Mouse (Mus musculus) lung, postnatal 0 days (tissue): ENCODE data around the gene Ccdc152. TPM values are rescaled to one million over a fixed set of nuclear protein-coding genes. Genes with fewer than 3 reads are reported as not detected.
A peak's percentile ranks its signal among the peaks of the same experiment; 100 is the strongest.

ENCODE experiments used
- ATAC-seq: fragments of 200-750 bp; cut with Nextera tagmentation; 2 replicates; pipeline ENCODE4 v1.8.0; 2017; ENCODE audit warnings: moderate library complexity
- DNase-seq: peaks from one replicate; pipeline ENCODE4 v3.0.0-alpha.2; 2016; ENCODE audit warnings: low spot score
- H3K27ac ChIP-seq: fragments of 300-500 bp; sonication (generic); 2 replicates; pipeline ENCODE4 v1.5.1; 2014; ENCODE audit warnings: antibody characterized with exemption, mild to moderate bottlenecking, low read length, mixed read lengths
- H3K27me3 ChIP-seq: fragments of 300-500 bp; sonication (generic); replicated peaks from 2 replicates; pipeline ENCODE4 v1.6.1; 2014; ENCODE audit warnings: low read length, mixed read lengths; ENCODE audit not compliant: insufficient read depth
- H3K36me3 ChIP-seq: fragments of 300-500 bp; sonication (generic); 2 replicates; pipeline ENCODE4 v1.6.1; 2014; ENCODE audit warnings: low read length, mixed read lengths; ENCODE audit not compliant: insufficient read depth
- H3K4me1 ChIP-seq: fragments of 300-500 bp; sonication (generic); 2 replicates; pipeline ENCODE4 v1.6.1; 2014; ENCODE audit warnings: antibody characterized with exemption, low read depth, low read length, mixed read lengths; ENCODE audit not compliant: insufficient read depth
- H3K4me2 ChIP-seq: fragments of 300-500 bp; sonication (generic); replicated peaks from 2 replicates; pipeline ENCODE4 v1.6.1; 2014; ENCODE audit warnings: low read depth, mild to moderate bottlenecking, low read length, moderate library complexity, mixed read lengths
- H3K4me3 ChIP-seq: fragments of 300-500 bp; sonication (generic); 2 replicates; pipeline ENCODE4 v1.5.1; 2014; ENCODE audit warnings: low read depth, low read length
- H3K9ac ChIP-seq: fragments of 300-500 bp; sonication (generic); replicated peaks from 2 replicates; pipeline ENCODE4 v1.6.1; 2014; ENCODE audit warnings: low read depth, mild to moderate bottlenecking
- H3K9me3 ChIP-seq: fragments of 300-500 bp; sonication (generic); 2 replicates; pipeline ENCODE4 v1.6.1; 2016; ENCODE audit warnings: low read length, mixed read lengths
- CTCF ChIP-seq: IDR thresholded peaks from 2 replicates; pipeline ENCODE4 v1.5.1; 2016; ENCODE audit warnings: antibody characterized with exemption, mild to moderate bottlenecking
- EP300 ChIP-seq: IDR thresholded peaks from 2 replicates; pipeline ENCODE4 v1.6.1; 2016; ENCODE audit warnings: antibody characterized with exemption, mild to moderate bottlenecking, control low read depth
- WGBS: fragments of 180-500 bp; shearing (Covaris S2); extraction: QIAGEN DNeasy Blood & Tissue Kit; methylation state at CpG from one replicate; pipeline ENCODE4 v1.1.7; 2014; 5-methylcytosine and 5-hydroxymethylcytosine counted together
- polyA plus RNA-seq: library from polyadenylated mRNA; unstranded; fragments of >200 nt; fragmentation: Nextera tagmentation; extraction: Ambion mirVana; gene quantifications from 2 replicates; pipeline ENCODE4 v1.2.1, GENCODE M21; 2015

Gene Ccdc152
- polyA plus RNA-seq, 1 experiment from 2014 or later: 2.2 TPM

GRCm38 (mm10) chr15:3270646-3271077, 32.7 kb downstream of the Ccdc152 start:
- Histone ChIP-seq H3K27me3 (no peaks in the 10 kb centered on the region), H3K4me1 (peaks cover 13% of the 10 kb centered on the region; the same call in 1 of the 2 replicates), H3K27ac (peak overlapping the region; percentile 94), H3K9ac (peak overlapping the region; percentile 51), H3K9me3 (no peaks in the 10 kb centered on the region), H3K4me2 (peak overlapping the region; percentile 56), H3K4me3 (peak overlapping the region; percentile 47), H3K36me3 (peaks cover 3% of the 10 kb centered on the region; the same call in 1 of the 2 replicates)
- DNase-seq: peak; percentile 96
- TF ChIP-seq EP300 (peak; percentile 87), CTCF (no peak)
- ATAC-seq: peak; percentile 96
- 1% methylated on average over 12 of the region's 12 CpGs for WGBS

DNA sequence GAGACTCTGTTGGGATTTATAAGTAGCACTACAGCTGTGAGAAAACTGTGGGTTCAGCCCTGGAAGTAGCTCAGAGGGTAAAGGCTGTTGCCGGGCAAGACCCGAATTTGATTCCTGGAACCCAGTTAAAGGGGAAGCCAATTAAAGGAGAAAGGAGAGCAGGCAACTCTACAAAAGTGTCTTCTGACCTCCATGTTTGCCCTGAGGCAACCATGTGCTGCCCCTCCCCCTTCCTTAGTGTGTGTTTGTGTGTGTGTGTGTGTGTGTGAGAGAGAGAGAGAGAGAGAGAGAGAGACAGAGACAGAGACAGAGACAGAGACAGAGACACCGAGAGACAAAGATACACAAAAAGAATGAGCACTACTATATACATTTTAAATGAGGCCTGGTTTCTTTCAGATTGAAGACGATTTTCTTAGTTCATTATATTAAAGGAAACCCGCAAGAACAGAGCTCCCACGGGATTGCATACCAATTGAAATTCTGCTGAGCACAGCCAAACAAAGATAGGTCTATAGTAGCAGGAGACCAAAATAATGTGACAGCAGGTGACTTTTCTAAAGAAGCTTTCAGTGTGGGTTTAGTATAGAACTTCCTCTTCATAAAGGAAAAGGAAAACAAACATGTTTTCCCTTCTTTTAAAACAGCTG, 33.2 kb downstream of the Ccdc152 start:
- no peaks in the 10 kb centered on the region for H3K9me3 ChIP-seq
- peak; percentile 33 for DNase-seq
- peaks cover 13% of the 10 kb centered on the region; the same call in 1 of the 2 replicates for H3K4me1 ChIP-seq
- H3K27me3 ChIP-seq: no peaks in the 10 kb centered on the region
- H3K27ac ChIP-seq: peak overlapping the region; percentile 94
- H3K36me3 ChIP-seq: no peaks in the 10 kb centered on the region
- H3K4me3 ChIP-seq: peak overlapping the region; percentile 47
- ATAC-seq: peak; percentile 37
- H3K4me2 ChIP-seq: peak overlapping the region; percentile 56
- 0 out of 2 replicates have a peak overlapping the region, but pooled peaks have one; percentile 51 for H3K9ac ChIP-seq
- WGBS: 22% methylated on average over 6 of the region's 6 CpGs
- TF ChIP-seq CTCF (no peak), EP300 (no peak)

DNA sequence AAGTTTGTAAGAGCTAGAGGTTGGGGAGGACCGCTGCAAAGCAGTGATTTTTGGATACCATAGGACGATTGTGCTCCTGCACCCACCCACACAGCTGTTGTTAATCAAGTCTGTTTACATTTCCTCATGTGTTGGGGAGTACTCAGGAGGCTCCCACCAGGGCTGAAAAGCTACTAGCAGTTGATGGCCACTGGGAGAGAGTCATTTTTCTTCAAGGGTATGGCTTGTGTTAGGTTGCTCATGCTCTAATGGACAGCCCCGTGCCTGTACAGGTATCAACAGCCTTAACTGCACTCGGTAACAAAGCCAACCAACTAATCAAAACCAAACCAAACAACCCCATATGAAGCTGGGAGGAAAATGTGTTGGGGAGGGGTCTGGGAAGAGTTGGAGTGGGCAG, 33.8 kb downstream of the Ccdc152 start:
- ATAC-seq (no peak), DNase-seq (no peak)
- TF ChIP-seq EP300 (no peak), CTCF (no peak)
- WGBS: 60% methylated on average over 4 of the region's 4 CpGs
- Histone ChIP-seq H3K36me3 (no peaks in the 10 kb centered on the region), H3K27ac (peak overlapping the region; percentile 94), H3K4me1 (peaks cover 13% of the 10 kb centered on the region; the same call in 1 of the 2 replicates), H3K27me3 (no peaks in the 10 kb centered on the region), H3K4me2 (no peak overlapping the region), H3K9ac (no peak overlapping the region), H3K4me3 (no peak overlapping the region), H3K9me3 (no peaks in the 10 kb centered on the region)

DNA sequence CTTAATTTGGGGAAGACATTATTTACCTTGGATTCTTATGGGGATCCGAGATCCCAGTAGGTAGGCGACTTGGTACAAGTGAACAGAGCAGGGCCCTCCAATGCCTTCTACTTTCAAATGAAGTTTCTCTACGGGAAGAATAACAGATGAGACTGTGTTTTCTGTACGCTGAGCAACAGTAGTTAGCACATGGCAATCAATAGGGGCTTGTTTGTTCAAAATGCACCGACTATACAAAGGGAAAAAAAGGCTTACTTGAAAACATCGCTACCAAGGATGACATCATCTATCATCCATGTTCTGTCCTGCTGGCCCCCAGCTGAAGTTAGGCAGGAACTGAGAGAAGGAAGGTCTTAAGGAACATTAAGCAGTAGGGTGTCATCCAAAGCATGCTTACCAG, 35.1 kb downstream of the Ccdc152 start, which contains the start of gene Selenop:
Gene Selenop, plus strand, starts transcription at position 301 of the 400 bp plus-strand sequence.
- Histone ChIP-seq H3K4me1 (peaks cover 12% of the 10 kb centered on the region; the same call in 1 of the 2 replicates), H3K9me3 (no peaks in the 10 kb centered on the region), H3K4me3 (no peak within 1 kb of the TSS), H3K27me3 (no peaks in the 10 kb centered on the region), H3K36me3 (no peaks in the 10 kb centered on the region), H3K9ac (no peak within 1 kb of the TSS), H3K4me2 (no peak within 1 kb of the TSS), H3K27ac (peak within 1 kb of the TSS; percentile 94; the same call in 1 of the 2 replicates)
- no peak for TF ChIP-seq EP300
- no peak for TF ChIP-seq CTCF
- WGBS: 90% methylated on average over 6 of the region's 6 CpGs
- no peak for ATAC-seq
- DNase-seq: no peak

DNA sequence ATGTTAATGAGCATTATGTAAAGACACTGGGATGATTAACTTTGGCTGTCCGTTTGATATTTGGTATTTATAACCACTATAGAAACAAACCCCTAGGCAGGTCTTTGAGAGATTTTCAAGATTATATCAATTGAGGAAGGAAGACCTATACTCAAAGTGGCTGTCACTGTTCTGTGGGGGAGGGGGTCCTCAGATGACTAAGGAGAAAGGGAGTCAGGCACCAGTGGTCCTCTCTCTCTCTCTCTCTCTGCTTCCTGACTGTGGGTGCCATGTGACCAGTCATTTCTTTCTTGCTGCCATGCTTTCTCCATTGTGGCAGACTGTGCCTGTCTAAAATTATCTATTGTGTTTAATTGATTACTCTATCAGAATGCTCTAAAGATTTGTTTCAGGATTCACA, 38.5 kb downstream of the Ccdc152 start:
- no peak for DNase-seq
- peaks cover 6% of the 10 kb centered on the region; the same call in 1 of the 2 replicates for H3K4me1 ChIP-seq
- no peak overlapping the region for H3K27ac ChIP-seq
- H3K9me3 ChIP-seq: no peaks in the 10 kb centered on the region
- 72% methylated on average over 1 of the region's 1 CpGs for WGBS
- H3K4me3 ChIP-seq: no peak overlapping the region
- no peaks in the 10 kb centered on the region for H3K27me3 ChIP-seq
- no peak overlapping the region for H3K4me2 ChIP-seq
- TF ChIP-seq CTCF (no peak), EP300 (no peak)
- ATAC-seq: no peak
- H3K9ac ChIP-seq: no peak overlapping the region
- no peaks in the 10 kb centered on the region for H3K36me3 ChIP-seq

- TF ChIP-seq CTCF (no peak), EP300 (no peak)
- H3K4me1 ChIP-seq: peaks cover under 1% of the 10 kb centered on the region; the same call in 1 of the 2 replicates
- H3K9me3 ChIP-seq: no peaks in the 10 kb centered on the region
- ATAC-seq (no peak), DNase-seq (no peak)
- H3K4me2 ChIP-seq: no peak overlapping the region
- H3K27ac ChIP-seq: no peak overlapping the region
- 82% methylated on average over 4 of the region's 4 CpGs for WGBS
- no peak overlapping the region for H3K9ac ChIP-seq
- H3K27me3 ChIP-seq: no peaks in the 10 kb centered on the region
- H3K36me3 ChIP-seq: no peaks in the 10 kb centered on the region
- H3K4me3 ChIP-seq: no peak overlapping the region
Measured at GRCm38 (mm10) chr15:3264293-3264692, 39.0 kb downstream of the Ccdc152 start.
